Mouse (Mus musculus) midbrain, embryonic 11.5 days (tissue): Measurements from ENCODE around the gene Tcaf3. TPM values are rescaled to one million over a fixed set of nuclear protein-coding genes. Genes with fewer than 3 reads are reported as not detected.

Source experiments
- ATAC-seq: fragments of 200-750 bp; cut with Nextera tagmentation; 2 replicates; pipeline ENCODE4 v1.8.0; 2017; ENCODE audit warnings: moderate TSS enrichment, moderate library complexity; ENCODE audit not compliant: low FRiP score
- DNase-seq: peaks from one replicate; pipeline ENCODE4 v3.0.0; 2015; ENCODE audit warnings: low spot score; ENCODE audit errors: missing footprints
- H3K27ac ChIP-seq: fragments of 300-500 bp; sonication (generic); 2 replicates; pipeline ENCODE4 v1.5.1; 2014; ENCODE audit warnings: low read depth, low read length
- H3K27me3 ChIP-seq: fragments of 300-500 bp; sonication (generic); 2 replicates; pipeline ENCODE4 v1.6.1; 2014; ENCODE audit warnings: mild to moderate bottlenecking, low read length, moderate library complexity, mixed read lengths; ENCODE audit not compliant: control insufficient read depth, insufficient read depth
- H3K36me3 ChIP-seq: fragments of 300-500 bp; sonication (generic); 2 replicates; pipeline ENCODE4 v1.6.1; 2014; ENCODE audit warnings: mild to moderate bottlenecking, low read length, moderate library complexity, mixed read lengths; ENCODE audit not compliant: control insufficient read depth, insufficient read depth
- H3K4me1 ChIP-seq: fragments of 300-500 bp; sonication (generic); 2 replicates; pipeline ENCODE4 v1.6.1; 2014; ENCODE audit warnings: low read length; ENCODE audit not compliant: control insufficient read depth, insufficient read depth
- H3K4me2 ChIP-seq: fragments of 300-500 bp; sonication (generic); 2 replicates; pipeline ENCODE4 v1.6.1; 2014; ENCODE audit warnings: mild to moderate bottlenecking, moderate library complexity
- H3K4me3 ChIP-seq: fragments of 300-500 bp; sonication (generic); 2 replicates; pipeline ENCODE4 v1.5.1; 2014; ENCODE audit warnings: low read depth, low read length
- H3K9ac ChIP-seq: fragments of 300-500 bp; sonication (generic); 2 replicates; pipeline ENCODE4 v1.6.1; 2014; ENCODE audit warnings: low read length
- H3K9me3 ChIP-seq: fragments of 300-500 bp; sonication (generic); 2 replicates; pipeline ENCODE4 v1.6.1; 2016; ENCODE audit warnings: low read length; ENCODE audit not compliant: control insufficient read depth
- WGBS: fragments of 180-500 bp; shearing (Covaris S2); extraction: QIAGEN DNeasy Blood & Tissue Kit; methylation state at CpG from one replicate; pipeline ENCODE4 v1.1.7; 2014; 5-methylcytosine and 5-hydroxymethylcytosine counted together
- polyA plus RNA-seq: library from polyadenylated mRNA; unstranded; fragments of >200 nt; fragmentation: Nextera tagmentation; extraction: Ambion mirVana; gene quantifications from 2 replicates; pipeline ENCODE4 v1.2.1, GENCODE M21; 2014

Gene Tcaf3
- not detected in 2 replicates for polyA plus RNA-seq

DNA sequence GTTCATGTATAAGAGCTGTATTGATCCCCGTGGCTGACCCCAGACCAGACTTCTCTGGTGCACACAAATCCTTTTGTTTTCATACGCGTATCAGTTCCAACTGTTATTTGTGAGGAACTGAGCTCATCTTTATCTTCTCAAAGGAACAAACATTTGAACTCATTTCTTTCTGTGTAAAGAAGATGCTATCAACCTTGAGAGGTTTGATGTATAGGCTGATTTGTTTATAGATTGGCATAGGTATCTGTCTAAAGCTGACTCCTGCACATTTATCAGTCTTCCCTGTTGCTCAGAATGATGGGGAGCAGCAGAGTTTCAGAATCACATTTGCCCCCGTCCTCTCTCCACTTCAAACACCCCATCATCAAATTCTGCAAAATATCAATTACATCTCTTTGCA is at the start of gene Tcaf3:
Gene Tcaf3 (minus strand): TSS at position 101 of the 400 bp plus-strand sequence.
- no peaks in the 10 kb centered on the region for H3K27me3 ChIP-seq
- no peaks in the 10 kb centered on the region for H3K9me3 ChIP-seq
- ATAC-seq = no peak
- H3K9ac ChIP-seq = no peak within 1 kb of the TSS
- no peak within 1 kb of the TSS for H3K4me2 ChIP-seq
- whole genome bisulfite sequencing = 68% methylated on average over 4 of the region's 4 CpGs
- no peak within 1 kb of the TSS for H3K27ac ChIP-seq
- DNase-seq = no peak
- H3K36me3 ChIP-seq = no peaks in the 10 kb centered on the region
- H3K4me1 ChIP-seq = peaks cover 3% of the 10 kb centered on the region; the same call in 1 of the 2 replicates
- H3K4me3 ChIP-seq = no peak within 1 kb of the TSS

DNA sequence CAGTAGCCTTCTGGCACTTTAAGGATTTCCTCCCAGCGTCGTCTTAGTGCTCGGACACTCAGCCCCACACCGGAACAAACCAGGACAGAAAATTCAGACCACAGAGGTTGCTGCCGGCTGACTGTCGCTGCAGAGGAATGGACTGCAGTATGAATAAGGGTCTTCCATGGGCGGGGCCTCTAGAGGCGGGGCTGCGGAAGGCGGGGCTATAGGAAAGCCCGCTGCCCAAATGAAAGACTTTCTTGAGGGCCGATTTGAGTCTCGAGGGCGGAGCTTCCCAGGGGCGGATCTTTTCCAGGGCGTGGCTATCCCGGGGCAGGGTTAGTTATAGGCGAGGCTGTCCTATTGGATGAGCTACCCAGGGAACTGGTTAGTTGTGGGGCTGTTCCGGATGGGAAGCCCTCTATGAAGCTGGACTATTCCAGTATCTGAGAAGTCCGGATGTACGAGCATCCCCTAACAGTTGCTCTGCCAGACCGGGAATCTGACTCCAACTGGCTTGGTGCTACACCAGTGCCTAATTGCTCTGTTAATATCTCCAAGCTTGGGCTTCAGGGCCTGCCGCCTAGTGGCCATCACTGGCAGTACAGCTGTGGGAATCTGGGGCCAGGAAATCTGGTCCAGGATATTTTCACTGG is 47.5 kb upstream of the Tcaf3 start, which contains the start of gene Tcaf2:
Gene Tcaf2 (minus strand): TSS at position 343 of the 638 bp plus-strand sequence.
- 0 out of 2 replicates have a peak, but pooled peaks cover 2% of the 10 kb centered on the region for H3K4me1 ChIP-seq
- H3K27me3 ChIP-seq = no peaks in the 10 kb centered on the region
- peak within 1 kb of the TSS; percentile 38; the same call in 1 of the 2 replicates for H3K9ac ChIP-seq
- WGBS = under 1% methylated on average over 23 of the region's 23 CpGs
- H3K9me3 ChIP-seq = no peaks in the 10 kb centered on the region
- DNase-seq (peak; percentile 99), ATAC-seq (peak; percentile 99)
- no peaks in the 10 kb centered on the region for H3K36me3 ChIP-seq
- H3K4me3 ChIP-seq = peak within 1 kb of the TSS; percentile 31
- no peak within 1 kb of the TSS for H3K27ac ChIP-seq
- H3K4me2 ChIP-seq = peak within 1 kb of the TSS; percentile 52

DNA sequence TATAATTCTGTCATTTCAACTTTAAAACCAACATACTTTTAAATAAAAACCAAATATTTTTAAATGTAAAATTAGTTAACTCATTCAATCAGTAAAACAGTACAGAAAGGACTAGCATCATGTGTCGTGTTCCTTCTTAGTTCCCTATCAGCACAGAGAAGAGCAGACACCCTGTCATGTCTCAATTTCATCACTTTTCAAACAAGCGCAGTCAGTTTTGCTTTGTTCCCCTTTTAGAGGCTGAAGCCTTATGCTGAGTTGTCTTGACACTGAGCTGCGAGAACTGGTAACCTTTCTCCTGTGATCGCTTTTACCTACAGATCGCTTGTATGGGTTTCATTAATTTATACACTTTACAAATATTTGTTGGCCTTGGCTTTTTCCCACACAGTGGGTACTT is 36.9 kb upstream of the Tcaf3 start:
- H3K27ac ChIP-seq = no peak overlapping the region
- H3K9ac ChIP-seq = no peak overlapping the region
- no peak overlapping the region for H3K4me2 ChIP-seq
- H3K4me1 ChIP-seq = no peaks in the 10 kb centered on the region
- WGBS = 82% methylated on average over 5 of the region's 5 CpGs
- no peaks in the 10 kb centered on the region for H3K9me3 ChIP-seq
- no peak overlapping the region for H3K4me3 ChIP-seq
- no peak for ATAC-seq
- H3K36me3 ChIP-seq = no peaks in the 10 kb centered on the region
- no peak for DNase-seq
- no peaks in the 10 kb centered on the region for H3K27me3 ChIP-seq

DNA sequence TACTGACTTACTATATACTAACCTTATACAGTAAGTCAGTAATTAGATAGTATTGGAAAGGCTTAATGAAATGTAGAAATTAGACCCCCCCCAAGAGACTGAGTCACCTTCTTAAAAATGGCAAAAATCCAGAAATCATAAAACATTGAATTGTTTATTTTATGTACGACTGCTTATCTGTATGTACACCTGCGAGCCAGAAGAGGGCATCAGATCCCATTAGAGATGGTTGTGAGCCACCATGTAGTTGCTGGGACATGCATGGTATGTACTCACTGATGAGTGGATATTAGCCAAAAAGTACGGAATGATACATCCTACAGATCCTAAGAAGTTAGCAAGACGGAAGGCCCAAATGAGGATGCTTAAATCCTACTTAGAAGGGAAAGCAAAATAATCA is 33.9 kb upstream of the Tcaf3 start:
- DNase-seq (no peak), ATAC-seq (no peak)
- no peaks in the 10 kb centered on the region for H3K36me3 ChIP-seq
- H3K9ac ChIP-seq = no peak overlapping the region
- H3K9me3 ChIP-seq = no peaks in the 10 kb centered on the region
- H3K27ac ChIP-seq = no peak overlapping the region
- no peaks in the 10 kb centered on the region for H3K27me3 ChIP-seq
- no peak overlapping the region for H3K4me3 ChIP-seq
- no peak overlapping the region for H3K4me2 ChIP-seq
- H3K4me1 ChIP-seq = no peaks in the 10 kb centered on the region
- 79% methylated on average over 4 of the region's 4 CpGs for WGBS

DNA sequence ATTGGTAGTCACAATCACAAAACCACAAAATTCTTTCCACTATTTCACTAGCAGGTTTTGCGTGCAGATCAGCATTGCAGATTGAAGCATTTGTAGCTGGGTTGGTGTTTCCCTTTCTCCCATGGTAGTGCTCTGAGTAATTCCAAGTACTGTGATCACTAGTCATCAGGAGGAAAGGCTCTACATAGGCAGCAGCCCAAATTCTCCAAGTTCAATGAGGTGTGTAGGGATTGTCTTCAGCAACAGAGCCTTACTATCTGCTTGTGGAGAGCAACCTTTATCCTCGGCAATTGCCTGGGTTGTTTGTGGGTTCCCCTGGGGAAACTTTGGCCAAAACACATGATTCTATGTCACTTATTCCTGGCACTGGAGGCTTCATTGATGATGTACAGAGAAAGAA is 19.4 kb upstream of the Tcaf3 start:
- no peak overlapping the region for H3K4me2 ChIP-seq

DNA sequence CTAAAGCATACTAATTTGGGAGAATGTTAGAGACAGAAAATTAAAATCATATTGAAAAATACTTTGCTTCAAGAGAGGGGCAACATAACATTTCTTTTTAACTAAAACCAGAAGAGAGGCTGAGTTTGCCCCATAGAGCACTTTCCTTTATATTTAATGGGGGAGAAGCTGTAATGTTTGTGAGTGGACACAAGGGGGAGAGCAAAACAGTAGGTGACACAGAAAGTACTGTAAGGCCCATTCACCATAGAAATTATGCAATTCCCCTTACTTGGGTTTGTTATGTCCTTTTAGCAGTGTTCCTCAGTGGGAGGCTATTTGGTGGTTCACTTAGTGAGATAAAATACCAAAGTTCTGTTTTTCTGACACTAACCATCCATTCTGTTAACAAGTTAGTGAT is 14.7 kb upstream of the Tcaf3 start:
- Histone ChIP-seq H3K4me1 (no peaks in the 10 kb centered on the region), H3K27me3 (no peaks in the 10 kb centered on the region), H3K4me3 (no peak overlapping the region), H3K4me2 (no peak overlapping the region), H3K36me3 (no peaks in the 10 kb centered on the region), H3K27ac (no peak overlapping the region), H3K9ac (no peak overlapping the region), H3K9me3 (no peaks in the 10 kb centered on the region)
- DNase-seq = no peak
- no peak for ATAC-seq

More for the DNA sequence above, 19.4 kb upstream of the Tcaf3 start:
- ATAC-seq (no peak), DNase-seq (no peak)
- Histone ChIP-seq H3K9me3 (no peaks in the 10 kb centered on the region), H3K27ac (no peak overlapping the region), H3K4me1 (no peaks in the 10 kb centered on the region), H3K27me3 (no peaks in the 10 kb centered on the region), H3K9ac (no peak overlapping the region), H3K4me3 (no peak overlapping the region), H3K36me3 (no peaks in the 10 kb centered on the region)
- WGBS = 74% methylated on average over 2 of the region's 2 CpGs

DNA sequence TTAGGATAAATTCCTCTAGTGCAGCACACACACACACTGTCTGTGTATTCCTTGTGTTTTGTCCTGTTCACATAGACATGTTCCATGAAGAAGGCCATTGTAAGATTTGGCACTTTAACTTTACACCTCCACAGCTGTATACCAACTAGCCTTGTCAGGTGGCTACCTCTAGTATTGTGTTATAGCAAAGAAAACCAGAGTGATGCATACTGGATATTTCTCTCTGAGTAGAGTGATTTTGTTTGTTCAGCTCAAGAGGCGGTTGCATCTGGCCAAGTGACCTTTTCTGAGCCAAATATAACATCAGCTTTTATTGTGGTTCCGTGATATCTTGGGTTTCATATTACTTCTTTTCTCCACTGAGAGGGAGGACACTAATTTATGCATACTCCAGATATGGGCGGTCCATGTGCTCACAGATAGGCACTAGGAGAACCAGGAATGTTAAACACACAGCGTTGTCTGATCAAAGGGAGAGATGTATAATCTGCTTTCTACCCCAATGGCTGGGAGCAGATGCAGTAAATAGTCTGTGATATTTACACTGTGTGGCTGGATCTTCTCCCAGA is 13.5 kb upstream of the Tcaf3 start:
- Histone ChIP-seq H3K9ac (no peak overlapping the region), H3K4me2 (no peak overlapping the region), H3K27ac (no peak overlapping the region), H3K9me3 (no peaks in the 10 kb centered on the region), H3K27me3 (no peaks in the 10 kb centered on the region), H3K4me1 (no peaks in the 10 kb centered on the region), H3K4me3 (no peak overlapping the region), H3K36me3 (no peaks in the 10 kb centered on the region)
- ATAC-seq (no peak), DNase-seq (no peak)
- 74% methylated on average over 4 of the region's 4 CpGs for WGBS

DNA sequence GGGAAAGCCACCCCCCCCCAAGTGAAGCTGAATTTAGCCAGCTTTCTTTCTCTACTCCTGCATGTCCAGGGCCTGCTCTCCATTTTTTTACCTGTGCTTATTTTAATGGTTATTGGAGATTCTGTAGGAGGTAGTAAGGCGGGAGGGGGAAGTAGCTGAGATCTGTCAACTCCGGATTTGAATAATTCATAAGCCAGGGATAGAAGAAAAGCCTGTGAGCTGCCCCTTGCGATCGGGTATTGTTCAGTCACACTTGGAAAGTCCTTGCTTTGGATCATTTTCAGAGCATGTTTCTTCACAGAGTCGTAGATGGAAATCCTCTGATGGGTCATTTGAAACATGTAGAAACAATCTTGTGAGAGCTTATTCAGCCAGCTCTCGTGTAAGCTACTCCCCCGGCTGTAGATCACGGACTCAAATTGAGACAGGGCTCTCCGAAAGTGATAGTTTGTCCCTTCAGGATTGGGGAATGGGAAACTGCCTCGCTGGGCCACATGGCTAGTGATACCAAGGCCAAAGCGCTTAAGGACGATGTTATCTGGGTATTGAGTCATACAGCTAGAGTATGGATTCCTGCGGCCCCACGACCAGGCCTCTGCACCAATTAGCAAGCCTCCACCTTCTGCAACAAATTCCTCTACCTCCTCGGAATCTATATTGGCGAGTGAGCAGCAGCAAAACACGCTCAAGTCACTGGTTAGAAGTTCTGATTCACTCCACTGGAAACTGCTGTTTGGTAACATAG is 4.2 kb downstream of the Tcaf3 start:
- Histone ChIP-seq H3K9ac (no peak overlapping the region), H3K9me3 (no peaks in the 10 kb centered on the region), H3K4me1 (peaks cover 3% of the 10 kb centered on the region; the same call in 1 of the 2 replicates), H3K36me3 (no peaks in the 10 kb centered on the region), H3K27me3 (no peaks in the 10 kb centered on the region), H3K27ac (no peak overlapping the region), H3K4me2 (0 out of 2 replicates have a peak overlapping the region, but pooled peaks have one; percentile 6), H3K4me3 (no peak overlapping the region)
- WGBS = 54% methylated on average over 17 of the region's 17 CpGs
- peak; percentile 71 for ATAC-seq
- DNase-seq = peak; percentile 85

DNA sequence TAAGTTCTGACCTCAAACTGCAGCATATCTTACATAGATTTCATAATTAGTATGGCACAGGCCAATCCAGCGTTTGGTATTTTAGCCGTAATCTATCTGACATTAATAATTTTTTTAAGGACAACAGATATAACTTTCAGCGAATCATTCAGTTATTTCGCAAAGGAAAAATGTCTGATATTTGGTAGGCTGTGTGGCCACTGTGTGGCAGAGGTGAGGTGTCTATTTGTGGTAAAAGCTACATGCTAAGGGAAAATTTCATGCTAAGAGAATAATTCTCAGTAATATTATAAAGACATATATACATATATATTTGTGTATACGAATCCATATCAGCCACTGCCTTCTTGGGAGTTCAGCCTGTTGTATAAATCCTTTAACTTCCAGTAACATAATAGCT is 10.9 kb downstream of the Tcaf3 start:
- no peak overlapping the region for H3K9ac ChIP-seq
- WGBS = 87% methylated on average over 5 of the region's 5 CpGs
- DNase-seq = no peak

More for the DNA sequence above, 10.9 kb downstream of the Tcaf3 start:
- no peaks in the 10 kb centered on the region for H3K4me1 ChIP-seq
- H3K4me3 ChIP-seq = no peak overlapping the region
- no peak overlapping the region for H3K4me2 ChIP-seq
- no peaks in the 10 kb centered on the region for H3K9me3 ChIP-seq
- no peak for ATAC-seq
- no peaks in the 10 kb centered on the region for H3K36me3 ChIP-seq
- no peak overlapping the region for H3K27ac ChIP-seq
- no peaks in the 10 kb centered on the region for H3K27me3 ChIP-seq
